Mouse (Mus musculus) T-helper 17 cell (primary cell): ENCODE results near the gene Arr3.

ENCODE experiments used
- in situ Hi-C, 2 experiments: fragments of 300-600 bp; cut with MboI, MseI; formaldehyde crosslinking; loops; 1 replicate in 1 of 2; 2 replicates in 1 of 2; pipeline ENCODE4 v1.15.1; 2025; ENCODE audit warnings: high pct_unique_total_duplicates in 2 of 2

The Arr3 gene

DNA sequence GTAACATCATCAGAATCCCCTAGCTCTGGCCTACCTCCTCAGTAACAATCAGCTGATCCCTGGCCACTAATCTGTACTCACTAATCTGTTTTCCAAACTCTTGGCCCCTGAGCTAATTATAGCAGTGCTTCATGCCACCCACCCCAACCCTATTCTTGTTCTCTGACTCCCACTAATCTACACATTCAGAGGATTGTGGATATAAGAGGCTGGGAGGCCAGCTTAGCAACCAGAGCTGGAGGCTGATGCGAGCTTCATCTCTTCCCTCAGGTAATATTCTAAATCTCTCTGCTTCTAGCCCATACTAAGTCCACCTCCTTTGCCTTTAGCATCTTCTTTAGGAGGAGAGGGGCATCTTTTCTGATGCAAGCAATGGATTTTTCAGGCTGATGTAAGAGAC, at the start of gene Arr3:
Gene Arr3, plus strand, starts transcription at position 184 of the 400 bp plus-strand sequence.
- in situ Hi-C loops, result no loop called here

DNA sequence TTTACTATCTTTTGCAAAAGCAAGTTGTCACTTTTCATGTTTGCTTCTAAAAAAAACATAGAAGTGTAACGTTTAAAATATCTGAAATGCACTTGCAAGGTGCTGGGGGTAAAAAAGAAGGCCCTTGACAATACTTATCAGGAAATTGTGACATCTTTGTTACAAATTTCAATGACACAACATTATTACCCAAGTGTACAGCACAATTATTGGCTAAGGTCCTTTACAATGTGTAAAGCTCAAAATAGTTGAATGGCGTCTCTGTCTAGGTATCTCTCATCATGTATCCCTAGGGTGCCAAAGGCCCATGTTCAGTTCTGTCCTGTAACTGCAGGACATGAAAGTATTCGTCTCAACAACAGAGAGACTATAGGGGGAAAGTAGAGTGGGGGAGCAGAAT, 49.3 kb upstream of the Arr3 start:
- in situ Hi-C loops, result no loop called here

DNA sequence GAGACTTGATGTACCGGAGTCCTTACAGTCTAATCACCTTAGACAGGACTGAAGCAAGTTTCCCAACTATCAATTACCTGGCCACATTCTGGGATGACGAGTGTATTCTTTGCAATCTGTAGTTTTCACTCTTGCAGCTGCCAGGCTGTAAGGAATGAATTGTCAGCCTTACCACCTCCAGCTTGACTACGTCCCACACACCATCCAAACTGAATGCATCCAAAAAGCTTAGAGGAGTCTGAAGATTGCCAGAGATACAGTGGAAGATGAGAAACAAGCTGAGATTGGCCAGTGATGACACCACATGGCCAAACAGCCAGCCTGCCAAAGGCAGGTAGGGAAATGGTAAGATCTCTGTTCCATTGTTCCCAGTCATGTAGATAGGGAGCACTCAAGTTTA, 39.6 kb upstream of the Arr3 start:
- in situ Hi-C loops, result no loop called here

DNA sequence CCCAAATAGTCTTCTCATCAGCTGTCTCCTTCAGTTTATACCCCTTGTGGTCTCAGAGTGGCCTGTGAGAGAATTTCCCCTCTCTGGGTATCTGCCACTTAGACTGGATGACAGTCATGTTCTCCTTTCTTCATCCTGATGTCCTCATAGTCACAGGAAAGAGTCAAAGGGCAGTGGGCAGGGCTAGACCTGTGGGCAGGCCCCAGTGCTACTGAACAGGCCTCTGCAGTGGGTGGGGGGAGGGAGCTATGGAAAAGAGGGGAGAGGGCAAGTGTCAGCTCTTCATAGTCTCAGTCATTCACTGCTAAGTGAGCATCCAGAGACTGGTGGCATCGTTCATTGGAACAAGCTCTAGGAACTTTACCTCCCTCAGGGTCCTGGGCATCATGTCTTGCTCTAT, 33.3 kb upstream of the Arr3 start, which contains the start of gene Awat1:
Gene Awat1, plus strand, starts transcription at position 301 of the 400 bp plus-strand sequence.
- in situ Hi-C loops, result no loop called here

DNA sequence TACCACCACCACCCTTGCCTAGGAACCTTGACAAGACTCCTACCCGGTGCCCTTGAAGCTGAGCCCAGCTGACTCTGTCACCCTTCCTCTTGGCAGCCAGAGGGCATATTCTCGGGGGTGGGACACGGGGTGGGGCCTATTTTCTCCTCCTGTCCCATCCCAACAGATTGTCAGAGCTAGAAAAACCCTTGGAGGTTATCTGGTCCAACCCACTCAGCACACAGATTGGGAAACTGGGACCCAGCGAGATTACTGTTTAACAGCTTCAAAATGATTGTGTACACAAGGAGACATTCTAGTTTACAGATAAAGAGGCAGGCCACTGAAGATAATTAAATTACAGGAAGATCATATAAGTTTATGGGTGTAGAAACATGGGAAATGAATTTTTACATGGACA, 10.5 kb upstream of the Arr3 start, which contains the start of gene P2ry4:
Gene P2ry4, minus strand, starts transcription at position 79 of the 400 bp plus-strand sequence.
- in situ Hi-C loops, result no loop called here

DNA sequence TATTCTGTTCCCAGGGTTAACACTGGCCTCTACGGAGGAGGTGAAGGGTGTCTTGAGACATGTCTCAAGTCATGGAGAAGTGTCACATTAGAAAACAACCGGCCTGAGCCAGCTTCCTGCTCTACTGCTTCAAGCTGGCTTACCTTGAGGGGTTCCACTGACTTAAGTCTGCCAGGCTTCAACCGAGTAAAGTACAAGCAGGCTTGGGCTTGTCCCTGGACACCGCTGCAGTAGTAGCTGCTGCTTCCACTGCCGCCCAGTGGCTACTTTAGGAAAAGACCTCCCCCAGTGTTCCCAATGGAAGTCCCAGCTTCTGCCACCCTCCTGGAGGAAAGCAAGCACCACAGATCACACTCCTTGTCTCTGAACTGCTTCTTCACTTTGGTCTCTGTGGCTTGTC, 7.9 kb upstream of the Arr3 start:
- in situ Hi-C loops, result no loop called here

DNA sequence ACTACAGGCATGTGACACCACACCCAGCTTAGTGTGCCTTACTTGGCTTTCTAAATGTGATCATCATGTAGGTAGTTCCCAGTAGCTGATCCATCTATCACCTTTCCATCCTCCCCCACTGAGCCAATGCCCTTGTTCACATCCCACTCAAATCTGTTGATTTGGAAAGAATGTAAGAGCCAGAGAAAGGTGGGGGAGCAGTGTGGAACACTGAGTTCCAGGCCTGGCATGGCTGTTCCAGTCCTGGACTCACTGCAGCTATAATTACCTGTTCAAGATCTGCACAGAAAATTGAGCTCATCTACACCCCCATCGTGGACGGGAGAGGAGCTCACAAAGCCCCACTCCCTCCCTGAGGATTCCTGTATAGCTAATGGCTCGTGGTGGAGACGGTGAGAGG, 5.5 kb upstream of the Arr3 start:
- in situ Hi-C loops, result no loop called here

DNA sequence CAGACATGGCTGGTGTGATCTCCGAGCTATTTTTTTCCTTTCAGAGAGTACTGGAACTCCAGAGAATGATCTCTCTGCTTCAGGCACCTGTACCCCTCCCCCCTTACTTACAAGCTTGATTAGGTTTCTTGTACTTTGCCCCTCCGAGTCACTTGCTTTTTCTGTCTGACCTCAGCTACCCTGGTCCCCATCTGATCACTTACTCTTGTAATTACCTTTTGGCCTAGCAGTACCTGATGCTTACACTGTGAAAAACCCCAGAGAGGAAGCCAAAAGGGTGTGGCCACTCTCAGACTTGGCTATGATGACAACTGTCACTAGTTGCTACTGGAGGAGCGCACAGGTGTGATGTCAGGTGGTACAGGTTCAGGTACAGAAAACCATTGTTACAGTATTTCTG, 13.2 kb downstream of the Arr3 start:
- in situ Hi-C loops, result no loop called here

DNA sequence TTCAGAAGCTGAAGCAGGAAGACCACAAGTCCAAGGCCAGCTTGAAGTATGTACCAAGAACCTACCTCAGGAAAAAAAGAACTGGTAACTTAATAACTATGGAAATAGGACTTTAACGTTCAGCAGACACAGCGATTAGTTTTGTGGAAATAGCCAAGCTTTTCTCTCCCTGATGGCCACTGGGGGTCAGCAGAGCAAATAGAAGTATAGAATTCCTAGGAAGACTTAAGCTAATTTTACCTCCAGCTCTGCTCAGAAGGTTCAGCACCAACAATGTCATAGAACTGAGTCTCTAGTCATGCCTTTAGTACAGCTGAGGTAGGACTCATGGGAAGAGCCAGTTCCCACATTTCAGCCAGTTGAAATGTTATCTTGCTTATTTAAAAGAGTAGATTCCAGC, 16.1 kb downstream of the Arr3 start:
- in situ Hi-C loops, result loop anchor here in 1 of 2 experiments (10.0 kb wide), 1 partner anchor 1883 kb away; the partner anchor contains the start of gene Hdac8

DNA sequence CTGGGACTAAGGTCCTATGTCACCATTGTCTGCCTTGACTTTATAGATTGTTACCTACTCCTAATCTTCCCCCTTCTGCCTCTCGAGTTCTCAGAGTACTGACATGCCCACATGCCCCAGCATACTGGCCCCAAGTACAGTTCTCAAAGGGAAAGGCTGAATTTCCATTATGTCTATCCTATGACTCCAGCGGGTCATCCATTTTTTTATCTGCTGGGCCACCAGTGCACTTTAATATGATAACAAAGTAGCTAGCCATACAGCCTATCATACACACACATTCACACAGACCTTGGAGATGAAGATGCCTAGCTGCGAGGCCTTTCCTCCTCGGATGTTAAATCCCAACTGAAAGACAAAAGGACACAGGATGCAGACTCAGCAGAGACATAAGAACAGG, 18.9 kb downstream of the Arr3 start:
- in situ Hi-C loops, result loop anchor here in 1 of 2 experiments (10.0 kb wide), 1 partner anchor 1881 kb away; the partner anchor contains the start of gene Hdac8

DNA sequence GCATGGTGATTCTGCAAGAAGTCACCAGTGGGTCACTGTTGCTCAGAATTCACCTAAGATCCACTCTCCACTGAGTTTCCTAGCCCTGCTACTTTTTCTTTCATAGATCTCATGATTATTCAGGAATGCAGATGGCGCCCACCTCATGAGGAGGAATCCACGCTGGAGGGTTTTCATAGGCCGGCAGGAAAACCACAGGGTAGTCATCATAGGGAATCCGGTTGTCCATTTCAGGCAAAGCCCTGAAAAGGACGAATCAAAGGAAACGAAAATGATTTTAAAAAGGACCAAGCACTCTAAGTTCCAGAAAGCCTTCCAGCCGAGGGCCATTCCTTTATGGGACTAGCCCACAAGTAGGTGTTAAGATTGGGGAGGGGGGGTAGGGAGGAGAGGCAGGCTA, 19.8 kb downstream of the Arr3 start:
- in situ Hi-C loops, result loop anchor here in 1 of 2 experiments (10.0 kb wide), 1 partner anchor 1880 kb away; the partner anchor contains the start of gene Hdac8

DNA sequence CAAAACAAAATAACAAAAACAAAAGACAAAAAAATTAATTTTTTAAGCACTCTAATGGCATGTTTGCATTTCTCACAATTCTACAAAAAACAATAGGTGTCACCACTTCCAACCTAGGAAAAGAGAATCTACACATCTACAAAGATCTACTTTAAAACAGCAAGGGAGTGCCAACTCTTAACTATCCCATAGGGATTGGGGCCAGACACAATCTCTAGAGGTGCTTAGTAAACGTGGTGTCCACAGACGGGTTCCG, 20.2 kb downstream of the Arr3 start, which contains the start of gene Kif4:
Gene Kif4, plus strand, starts transcription at position 192 of the 256 bp plus-strand sequence.
- in situ Hi-C loops, result loop anchor here in 1 of 2 experiments (10.0 kb wide), 1 partner anchor 1879 kb away; the partner anchor contains the start of gene Hdac8

DNA sequence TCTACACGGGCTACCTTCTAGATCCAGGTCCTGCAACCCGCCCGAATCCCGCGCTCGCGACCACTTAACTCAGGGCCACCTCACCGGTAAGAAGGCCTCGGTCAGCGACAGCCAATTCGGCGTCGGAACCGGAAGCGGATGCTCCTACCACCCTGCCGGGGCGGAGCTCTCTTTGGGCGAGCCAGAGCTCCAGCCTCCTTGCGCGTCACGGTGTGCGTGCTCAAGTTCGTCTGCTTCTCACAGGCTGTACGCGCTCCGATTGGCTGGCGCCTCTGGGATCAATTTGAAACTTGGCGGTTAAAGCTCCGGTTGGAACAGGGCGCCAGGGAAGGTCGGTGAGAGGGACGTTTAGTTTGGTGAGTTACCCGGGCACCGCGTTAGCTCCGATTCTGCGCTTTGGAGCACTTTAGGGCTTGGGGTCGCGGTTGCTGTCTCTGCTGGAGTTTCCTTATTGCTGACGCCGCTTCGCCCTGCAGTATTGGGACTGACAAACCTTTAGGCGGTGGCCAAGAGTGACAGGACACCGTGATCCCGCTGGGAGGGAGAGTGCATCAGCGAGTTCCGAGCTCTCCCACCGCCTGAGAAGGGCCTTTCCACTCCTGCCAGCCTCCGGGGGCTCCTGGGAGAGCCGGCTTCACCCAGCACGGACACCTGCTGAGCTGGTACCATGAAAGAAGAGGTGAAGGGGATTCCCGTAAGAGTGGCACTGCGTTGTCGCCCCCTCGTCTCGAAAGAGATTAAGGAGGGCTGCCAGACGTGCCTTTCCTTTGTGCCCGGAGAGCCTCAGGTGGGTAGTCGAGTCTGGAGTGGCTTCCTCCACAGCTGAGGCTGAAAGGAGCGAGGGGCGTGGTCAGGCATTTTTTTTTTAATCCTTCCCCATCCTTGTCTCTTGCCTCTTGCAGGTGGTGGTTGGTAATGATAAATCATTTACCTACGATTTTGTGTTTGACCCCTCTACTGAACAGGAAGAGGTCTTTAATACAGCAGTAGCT, 20.8 kb downstream of the Arr3 start, which contains the start of gene Pdzd11:
Gene Pdzd11, minus strand, starts transcription at position 767 of the 992 bp plus-strand sequence.
- in situ Hi-C loops, result loop anchor here in 1 of 2 experiments (10.0 kb wide), 1 partner anchor 1879 kb away; the partner anchor contains the start of gene Hdac8

DNA sequence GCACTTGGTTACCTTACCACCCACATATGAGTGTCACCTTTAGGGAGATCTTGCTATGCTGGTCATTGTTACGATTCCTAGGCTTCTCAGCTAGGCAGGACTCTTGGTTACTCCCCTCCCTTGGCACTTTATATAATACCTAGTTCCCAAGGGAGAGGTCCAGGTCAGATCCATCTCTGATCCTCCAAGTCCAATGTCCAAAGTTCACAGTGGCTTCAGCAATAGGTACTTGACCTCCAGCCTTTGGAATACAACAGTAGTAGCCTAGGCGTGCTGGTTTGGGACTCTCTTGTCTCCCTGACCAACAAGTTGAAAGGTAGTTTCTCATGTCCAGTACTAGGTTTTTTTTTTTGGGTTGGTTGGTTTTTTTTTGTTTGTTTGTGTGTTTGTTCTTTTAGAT, 23.8 kb downstream of the Arr3 start:
- in situ Hi-C loops, result loop anchor here in 1 of 2 experiments (10.0 kb wide), 1 partner anchor 1876 kb away; the partner anchor contains the start of gene Hdac8

DNA sequence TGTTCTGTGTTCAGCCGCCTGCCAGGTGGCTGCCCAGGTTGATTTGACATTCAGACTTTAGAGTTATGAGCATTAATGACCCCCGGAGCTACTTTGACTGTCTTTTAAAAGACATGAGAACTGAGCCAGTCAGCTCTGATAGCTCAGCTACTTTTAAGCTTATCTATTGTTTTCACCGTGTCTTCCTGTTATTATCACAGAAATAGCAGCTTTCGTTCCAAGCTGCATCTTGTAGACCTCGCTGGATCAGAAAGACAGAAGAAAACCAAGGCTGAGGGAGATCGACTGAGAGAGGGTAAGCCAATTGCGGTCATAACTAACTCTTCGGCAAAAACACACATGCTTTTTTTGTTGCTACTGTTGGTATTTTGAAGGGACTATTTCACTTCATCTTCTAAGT, 33.2 kb downstream of the Arr3 start:
- in situ Hi-C loops, result no loop called here

DNA sequence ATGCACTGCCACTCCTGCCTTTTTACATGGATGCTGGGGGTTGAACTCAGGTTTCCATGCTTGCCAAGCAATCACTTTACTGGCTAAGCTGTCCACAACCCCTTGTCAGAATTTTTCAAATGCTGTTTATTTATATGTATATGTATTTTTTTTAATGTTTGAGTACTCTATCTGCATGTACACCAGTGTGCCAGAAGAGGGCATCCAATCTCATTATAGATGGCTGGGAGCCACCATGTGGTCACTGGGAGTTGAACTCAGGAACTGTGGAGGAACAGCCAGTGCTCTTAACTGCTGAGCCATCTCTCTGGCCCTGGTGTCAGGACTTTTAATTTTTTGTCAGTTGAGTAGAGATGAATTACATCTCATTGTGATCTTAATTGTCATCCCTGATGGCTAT, 47.6 kb downstream of the Arr3 start:
- in situ Hi-C loops, result no loop called here

DNA sequence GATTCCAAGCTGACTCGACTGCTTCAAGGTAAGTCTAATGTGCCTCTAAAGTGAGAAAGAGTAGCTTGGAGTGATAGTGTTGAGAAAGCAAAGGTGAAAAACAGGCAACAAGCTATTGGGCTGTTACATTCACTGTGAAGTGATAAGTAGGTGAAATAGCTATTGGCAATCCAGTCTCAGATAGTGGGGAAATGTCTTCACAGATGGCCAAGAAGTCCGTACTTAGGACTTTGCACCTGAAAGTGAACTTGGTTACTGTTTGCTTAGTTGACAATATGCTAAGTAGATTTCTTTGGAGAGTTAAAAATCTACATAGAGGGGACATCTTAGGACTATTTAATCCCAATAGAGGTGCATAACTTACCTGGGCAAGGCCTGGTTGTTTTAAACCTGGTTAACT, 59.5 kb downstream of the Arr3 start:
- in situ Hi-C loops, result no loop called here
